Mouse (Mus musculus) hindbrain, embryonic 10.5 days (tissue): ENCODE results near the gene Sgms1. TPM values are rescaled to one million over a fixed set of nuclear protein-coding genes. Genes with fewer than 3 reads are reported as not detected.
A peak's percentile ranks its signal among the peaks of the same experiment; 100 is the strongest.
"Not testable (repeated sequence)": the region's sequence is repeated elsewhere in the genome, so short reads cannot be mapped to it uniquely, and the experiment has no call there.

ENCODE experiments used
- DNase-seq: peaks from one replicate; pipeline ENCODE4 v3.0.0-alpha.2; 2017; ENCODE audit warnings: low spot score
- H3K27ac ChIP-seq: fragments of 300-500 bp; sonication (generic); 2 replicates; pipeline ENCODE4 v1.5.1; 2016; ENCODE audit warnings: mild to moderate bottlenecking, moderate library complexity
- H3K27me3 ChIP-seq: fragments of 300-500 bp; sonication (generic); 2 replicates; pipeline ENCODE4 v1.6.1; 2016; ENCODE audit warnings: mild to moderate bottlenecking; ENCODE audit not compliant: poor library complexity, insufficient read depth, severe bottlenecking
- H3K36me3 ChIP-seq: fragments of 300-500 bp; sonication (generic); 2 replicates; pipeline ENCODE4 v1.6.1; 2016; ENCODE audit warnings: mild to moderate bottlenecking, moderate library complexity
- H3K4me1 ChIP-seq: fragments of 300-500 bp; sonication (generic); replicated peaks from 2 replicates; pipeline ENCODE4 v1.6.1; 2016; ENCODE audit warnings: mild to moderate bottlenecking
- H3K4me3 ChIP-seq: fragments of 300-500 bp; sonication (generic); 2 replicates; pipeline ENCODE4 v1.5.1; 2016; ENCODE audit warnings: mild to moderate bottlenecking, moderate library complexity
- H3K9me3 ChIP-seq: fragments of 300-500 bp; sonication (generic); 2 replicates; pipeline ENCODE4 v1.6.1; 2016; ENCODE audit warnings: mild to moderate bottlenecking, moderate library complexity
- WGBS: fragments of 180-500 bp; shearing (Covaris S2); methylation state at CpG from one replicate; pipeline ENCODE4 v1.1.7; 2016; 5-methylcytosine and 5-hydroxymethylcytosine counted together
- polyA plus RNA-seq: library from polyadenylated mRNA; unstranded; fragments of >200 nt; fragmentation: Nextera tagmentation; extraction: Ambion mirVana; gene quantifications from 2 replicates; pipeline ENCODE4 v1.2.1, GENCODE M21; 2016

Gene Sgms1
- polyA plus RNA-seq, 1 experiment from 2014 or later: 14.4 TPM

- Histone ChIP-seq H3K9me3 (no peaks in the 10 kb centered on the region), H3K27me3 (no peaks in the 10 kb centered on the region), H3K4me1 (peaks cover 14% of the 10 kb centered on the region), H3K27ac (no peak overlapping the region), H3K36me3 (no peaks in the 10 kb centered on the region), H3K4me3 (no peak overlapping the region)
- 86% methylated on average over 3 of the region's 3 CpGs for WGBS
- DNase-seq: no peak
Observed at GRCm38 (mm10) chr19:32326156-32326555, 63.4 kb downstream of the Sgms1 start.

GRCm38 (mm10) chr19:32325100-32325768 lies 64.3 kb downstream of the Sgms1 start:
- Histone ChIP-seq H3K4me3 (no peak overlapping the region), H3K4me1 (peaks cover 17% of the 10 kb centered on the region), H3K36me3 (no peaks in the 10 kb centered on the region), H3K27ac (no peak overlapping the region), H3K27me3 (no peaks in the 10 kb centered on the region), H3K9me3 (no peaks in the 10 kb centered on the region)
- DNase-seq: no peak
- WGBS: 64% methylated on average over 10 of the region's 10 CpGs

- Histone ChIP-seq H3K27me3 (no peaks in the 10 kb centered on the region), H3K9me3 (no peaks in the 10 kb centered on the region), H3K27ac (no peak overlapping the region), H3K4me1 (peaks cover 19% of the 10 kb centered on the region), H3K36me3 (no peaks in the 10 kb centered on the region), H3K4me3 (no peak overlapping the region)
- WGBS: 69% methylated on average over 1 of the region's 1 CpGs
- DNase-seq: no peak
Observed at GRCm38 (mm10) chr19:32324550-32324949, 65.0 kb downstream of the Sgms1 start.

- H3K4me3 ChIP-seq: no peak overlapping the region
- no peaks in the 10 kb centered on the region for H3K36me3 ChIP-seq
- H3K27ac ChIP-seq: no peak overlapping the region
- H3K4me1 ChIP-seq: peaks cover 19% of the 10 kb centered on the region
- H3K9me3 ChIP-seq: no peaks in the 10 kb centered on the region
- WGBS: 70% methylated on average over 11 of the region's 11 CpGs
- no peak for DNase-seq
- H3K27me3 ChIP-seq: no peaks in the 10 kb centered on the region
Observed at GRCm38 (mm10) chr19:32323070-32323469, 66.4 kb downstream of the Sgms1 start.

GRCm38 (mm10) chr19:32322429-32323035 lies 67.0 kb downstream of the Sgms1 start:
- peaks cover 19% of the 10 kb centered on the region for H3K4me1 ChIP-seq
- H3K27me3 ChIP-seq: no peaks in the 10 kb centered on the region
- no peak for DNase-seq
- no peaks in the 10 kb centered on the region for H3K9me3 ChIP-seq
- no peak overlapping the region for H3K4me3 ChIP-seq
- WGBS: 31% methylated on average over 3 of the region's 3 CpGs
- H3K36me3 ChIP-seq: no peaks in the 10 kb centered on the region
- peak overlapping the region; percentile 29; the same call in 1 of the 2 replicates for H3K27ac ChIP-seq

GRCm38 (mm10) chr19:32320366-32320666 lies 69.2 kb downstream of the Sgms1 start:
- Histone ChIP-seq H3K9me3 (no peaks in the 10 kb centered on the region), H3K27me3 (no peaks in the 10 kb centered on the region), H3K27ac (no peak overlapping the region), H3K4me3 (no peak overlapping the region), H3K4me1 (peaks cover 19% of the 10 kb centered on the region), H3K36me3 (no peaks in the 10 kb centered on the region)
- peak; percentile 29 for DNase-seq
- WGBS: 53% methylated on average over 4 of the region's 4 CpGs

GRCm38 (mm10) chr19:32319531-32320365 lies 69.8 kb downstream of the Sgms1 start:
- H3K9me3 ChIP-seq: no peaks in the 10 kb centered on the region
- no peaks in the 10 kb centered on the region for H3K36me3 ChIP-seq
- peaks cover 15% of the 10 kb centered on the region for H3K4me1 ChIP-seq
- DNase-seq: no peak
- H3K27me3 ChIP-seq: no peaks in the 10 kb centered on the region
- no peak overlapping the region for H3K27ac ChIP-seq
- WGBS: 67% methylated on average over 12 of the region's 12 CpGs
- H3K4me3 ChIP-seq: no peak overlapping the region

- no peak overlapping the region for H3K27ac ChIP-seq
- 85% methylated on average over 1 of the region's 1 CpGs for WGBS
- no peaks in the 10 kb centered on the region for H3K27me3 ChIP-seq
- H3K4me1 ChIP-seq: peaks cover 14% of the 10 kb centered on the region
- H3K9me3 ChIP-seq: no peaks in the 10 kb centered on the region
- no peak overlapping the region for H3K4me3 ChIP-seq
- DNase-seq: no peak
- H3K36me3 ChIP-seq: no peaks in the 10 kb centered on the region
Observed at GRCm38 (mm10) chr19:32319057-32319456, 70.5 kb downstream of the Sgms1 start.

GRCm38 (mm10) chr19:32317347-32317746 lies 72.2 kb downstream of the Sgms1 start:
- not testable (repeated sequence) for DNase-seq, H3K36me3 ChIP-seq, H3K9me3 ChIP-seq, H3K27me3 ChIP-seq, H3K4me3 ChIP-seq, H3K27ac ChIP-seq, H3K4me1 ChIP-seq
- 84% methylated on average over 1 of the region's 1 CpGs for WGBS

- Histone ChIP-seq H3K27me3 (no peaks in the 10 kb centered on the region), H3K36me3 (no peaks in the 10 kb centered on the region), H3K27ac (no peak overlapping the region), H3K9me3 (no peaks in the 10 kb centered on the region), H3K4me3 (no peak overlapping the region), H3K4me1 (no peaks in the 10 kb centered on the region)
- whole genome bisulfite sequencing: 94% methylated on average over 4 of the region's 4 CpGs
- no peak for DNase-seq
Observed at GRCm38 (mm10) chr19:32313304-32313703, 76.2 kb downstream of the Sgms1 start.

- no peaks in the 10 kb centered on the region for H3K36me3 ChIP-seq
- no peaks in the 10 kb centered on the region for H3K27me3 ChIP-seq
- DNase-seq: no peak
- WGBS: 94% methylated on average over 5 of the region's 5 CpGs
- no peak overlapping the region for H3K4me3 ChIP-seq
- H3K9me3 ChIP-seq: no peaks in the 10 kb centered on the region
- no peak overlapping the region for H3K27ac ChIP-seq
- H3K4me1 ChIP-seq: no peaks in the 10 kb centered on the region
Observed at GRCm38 (mm10) chr19:32311762-32312161, 77.8 kb downstream of the Sgms1 start.

GRCm38 (mm10) chr19:32311063-32311462 lies 78.5 kb downstream of the Sgms1 start:
- Histone ChIP-seq H3K27ac (no peak overlapping the region), H3K27me3 (no peaks in the 10 kb centered on the region), H3K36me3 (no peaks in the 10 kb centered on the region), H3K4me3 (no peak overlapping the region), H3K4me1 (no peaks in the 10 kb centered on the region), H3K9me3 (no peaks in the 10 kb centered on the region)
- WGBS: 96% methylated on average over 3 of the region's 3 CpGs
- no peak for DNase-seq

- Histone ChIP-seq H3K27ac (no peak overlapping the region), H3K4me3 (no peak overlapping the region), H3K27me3 (no peaks in the 10 kb centered on the region), H3K4me1 (no peaks in the 10 kb centered on the region), H3K36me3 (no peaks in the 10 kb centered on the region), H3K9me3 (no peaks in the 10 kb centered on the region)
- no peak for DNase-seq
- WGBS: 93% methylated on average over 5 of the region's 5 CpGs
Observed at GRCm38 (mm10) chr19:32310483-32310882, 79.0 kb downstream of the Sgms1 start.
